In genomic region chr14:24871392-24871998, GRCm38 (mm10) we compare ENCODE assay signal across 11 mouse cellular contexts.
A peak's percentile ranks its signal among the peaks of the same experiment; 100 is the strongest.
DNase-seq lines count a peak whose midpoint lies in the region; ATAC-seq and TF ChIP-seq lines count a peak whose summit lies in the region.
"Had no signal": no experiment of that assay in that cellular context is flagged by ENCODE, and none has a peak within 500 bp of the region (broad histone marks: within the 10 kb centered on the region; RNA-seq: fewer than 3 reads in every experiment).

No protein-coding gene starts in this region.

- no peak for TF ChIP-seq EP300 in heart, postnatal 0 days (IDR thresholded peaks at IDR 0.05; ENCODE audit: low read depth)

- peak overlapping the region; percentile 41 for H3K27ac ChIP-seq in heart, embryonic 12.5 days (ENCODE audit: poor library complexity, severe bottlenecking)
- H3K27ac ChIP-seq in neural tube, embryonic 15.5 days (replicated peaks), result no peak overlapping the region
- no peak overlapping the region for H3K27ac ChIP-seq in heart, postnatal 0 days (ENCODE audit: low read depth)
- no peak overlapping the region for H3K27ac ChIP-seq in stomach, embryonic 16.5 days (ENCODE audit: low read length)
- H3K27ac ChIP-seq: liver, embryonic 12.5 days had no signal

- H3K9ac ChIP-seq in heart, embryonic 12.5 days, result no peak overlapping the region
- H3K9ac ChIP-seq in neural tube, embryonic 15.5 days (replicated peaks), result no peak overlapping the region
- no peak overlapping the region for H3K9ac ChIP-seq in heart, postnatal 0 days (replicated peaks; ENCODE audit: low read depth, low read length)
- no peak overlapping the region for H3K9ac ChIP-seq in stomach, embryonic 16.5 days (ENCODE audit: low read length)
- H3K9ac ChIP-seq: liver, embryonic 12.5 days; neural tube, embryonic 13.5 days had no signal

- peaks cover 22% of the 10 kb centered on the region for H3K4me1 ChIP-seq in heart, embryonic 12.5 days (replicated peaks)
- H3K4me1 ChIP-seq in neural tube, embryonic 15.5 days, result peaks cover 23% of the 10 kb centered on the region
- peaks cover 13% of the 10 kb centered on the region; the same call in 1 of the 2 replicates for H3K4me1 ChIP-seq in heart, postnatal 0 days (ENCODE audit: control insufficient read depth, insufficient read depth)
- no peaks in the 10 kb centered on the region for H3K4me1 ChIP-seq in stomach, embryonic 16.5 days (ENCODE audit: control insufficient read depth, insufficient read depth, low read length)
- H3K4me1 ChIP-seq: liver, embryonic 12.5 days had no signal

- 43% methylated on average over 10 of the region's 10 CpGs for WGBS in heart, embryonic 12.5 days
- WGBS in neural tube, embryonic 15.5 days, result 72% methylated on average over 10 of the region's 10 CpGs
- WGBS in heart, postnatal 0 days, result 40% methylated on average over 10 of the region's 10 CpGs
- 51% methylated on average over 10 of the region's 10 CpGs for WGBS in stomach, embryonic 16.5 days

- no peak overlapping the region for H3K4me2 ChIP-seq in heart, embryonic 12.5 days
- H3K4me2 ChIP-seq in neural tube, embryonic 15.5 days, result no peak overlapping the region
- no peak overlapping the region for H3K4me2 ChIP-seq in heart, postnatal 0 days (ENCODE audit: low read depth, low read length)
- H3K4me2 ChIP-seq in stomach, embryonic 16.5 days (ENCODE audit: low read depth, low read length), result no peak overlapping the region
- H3K4me2 ChIP-seq: liver, embryonic 12.5 days; neural tube, embryonic 13.5 days had no signal

- no peak for DNase-seq in heart, adult 9 months (ENCODE audit: low spot score in 2 of 2)
- no peak for DNase-seq in neural tube, embryonic 10.5 days (ENCODE audit: extremely low spot score, low spot score)
- peak; percentile 63 for DNase-seq in heart, postnatal 0 days (ENCODE audit: low spot score)
- DNase-seq in urinary bladder, postnatal 10 days (ENCODE audit: low spot score), result no peak
- DNase-seq in layer of hippocampus, postnatal 10 days (ENCODE audit: low spot score in 2 of 2), result no peak
- DNase-seq: layer of hippocampus, adult 9-11 months had no signal

- ATAC-seq in heart, embryonic 12.5 days (ENCODE audit: insufficient number of reproducible peaks, low FRiP score), result peak; percentile 68
- ATAC-seq in neural tube, embryonic 15.5 days (ENCODE audit: low FRiP score), result peak; percentile 43; the same call in 1 of the 2 replicates
- peak; percentile 84 for ATAC-seq in heart, postnatal 0 days (ENCODE audit: insufficient read depth, low read depth)
- ATAC-seq in stomach, embryonic 16.5 days (ENCODE audit: insufficient read depth, low FRiP score), result peak; percentile 37; the same call in 1 of the 2 replicates
- ATAC-seq: liver, embryonic 12.5 days had no signal

- H3K36me3 ChIP-seq in heart, embryonic 12.5 days, result no peaks in the 10 kb centered on the region
- H3K36me3 ChIP-seq in neural tube, embryonic 15.5 days, result no peaks in the 10 kb centered on the region
- H3K36me3 ChIP-seq in heart, postnatal 0 days (replicated peaks; ENCODE audit: control insufficient read depth, insufficient read depth, low read length), result no peaks in the 10 kb centered on the region
- no peaks in the 10 kb centered on the region for H3K36me3 ChIP-seq in stomach, embryonic 16.5 days (ENCODE audit: control insufficient read depth, insufficient read depth, low read length)
- H3K36me3 ChIP-seq: liver, embryonic 12.5 days; neural tube, embryonic 13.5 days had no signal

- H3K27me3 ChIP-seq in heart, embryonic 12.5 days (replicated peaks), result no peaks in the 10 kb centered on the region
- H3K27me3 ChIP-seq in neural tube, embryonic 15.5 days (replicated peaks), result no peaks in the 10 kb centered on the region
- no peaks in the 10 kb centered on the region for H3K27me3 ChIP-seq in heart, postnatal 0 days (ENCODE audit: control insufficient read depth, insufficient read depth, low read length)
- no peaks in the 10 kb centered on the region for H3K27me3 ChIP-seq in stomach, embryonic 16.5 days (ENCODE audit: control insufficient read depth, insufficient read depth, low read length)
- H3K27me3 ChIP-seq: liver, embryonic 12.5 days; neural tube, embryonic 13.5 days had no signal

- no peak overlapping the region for H3K4me3 ChIP-seq in heart, embryonic 12.5 days
- H3K4me3 ChIP-seq in neural tube, embryonic 15.5 days (replicated peaks), result no peak overlapping the region
- no peak overlapping the region for H3K4me3 ChIP-seq in heart, postnatal 0 days (ENCODE audit: low read depth, low read length)
- H3K4me3 ChIP-seq in stomach, embryonic 16.5 days (replicated peaks; ENCODE audit: low read length), result no peak overlapping the region
- H3K4me3 ChIP-seq: liver, embryonic 12.5 days; neural tube, embryonic 13.5 days had no signal

- TF ChIP-seq CTCF in heart, postnatal 0 days (IDR thresholded peaks at IDR 0.05; ENCODE audit: low read depth), result no peak

- H3K9me3 ChIP-seq in heart, embryonic 12.5 days (replicated peaks), result no peaks in the 10 kb centered on the region
- no peaks in the 10 kb centered on the region for H3K9me3 ChIP-seq in neural tube, embryonic 15.5 days (replicated peaks)
- H3K9me3 ChIP-seq in heart, postnatal 0 days (replicated peaks; ENCODE audit: control insufficient read depth, low read length), result no peaks in the 10 kb centered on the region
- H3K9me3 ChIP-seq in stomach, embryonic 16.5 days (replicated peaks; ENCODE audit: control insufficient read depth, low read length), result no peaks in the 10 kb centered on the region
- H3K9me3 ChIP-seq: liver, embryonic 12.5 days; neural tube, embryonic 13.5 days had no signal
